ENCODE assay signal across 22 mouse cellular contexts in the genomic region with DNA sequence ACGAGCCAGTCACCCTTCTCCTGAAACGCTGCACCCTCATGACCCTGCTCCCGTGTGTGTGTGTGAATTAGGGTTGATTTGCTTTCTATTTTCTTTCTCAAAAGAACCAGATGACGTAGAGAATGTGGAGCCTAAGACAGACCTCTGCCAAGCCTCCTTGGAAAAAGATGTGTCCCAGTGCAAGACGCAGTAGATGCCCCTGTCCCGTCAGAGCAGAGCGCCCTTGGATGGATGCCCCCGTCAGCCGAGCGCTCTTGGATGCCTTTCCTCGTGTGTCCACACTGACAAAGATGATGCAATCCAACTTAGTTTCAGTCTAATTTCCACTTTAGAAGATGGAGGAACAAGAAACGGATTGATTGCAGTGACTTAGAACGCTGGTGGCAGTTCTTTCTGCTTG. TPM values are rescaled to one million over a fixed set of nuclear protein-coding genes. Genes with fewer than 3 reads are reported as not detected.
"Had no signal": no experiment of that assay in that cellular context is flagged by ENCODE, and none has a peak within 500 bp of the region (broad histone marks: within the 10 kb centered on the region; RNA-seq: fewer than 3 reads in every experiment).

No protein-coding gene starts in this region.

- H3K27me3 ChIP-seq: limb, embryonic 13.5 days; liver, embryonic 12.5 days; liver, embryonic 15.5 days; midbrain, embryonic 12.5 days; neural tube, embryonic 13.5 days had no signal

- H3K27ac ChIP-seq: limb, embryonic 10.5 days; limb, embryonic 13.5 days; liver, embryonic 12.5 days; liver, embryonic 15.5 days; macrophage; midbrain, embryonic 12.5 days; neural tube, embryonic 13.5 days had no signal

- DNase-seq: kidney, adult 18-20 months; kidney, adult 9 months; kidney, postnatal 14 days; liver; right cerebral cortex, postnatal 25 days; thymus, adult 18-20 months; thymus, postnatal 36 days had no signal

- H3K4me3 ChIP-seq: limb, embryonic 10.5 days; limb, embryonic 13.5 days; liver, embryonic 12.5 days; liver, embryonic 15.5 days; midbrain, embryonic 12.5 days; myocyte; neural tube, embryonic 13.5 days had no signal

- H3K4me1 ChIP-seq: limb, embryonic 10.5 days; limb, embryonic 13.5 days; liver, embryonic 12.5 days; liver, embryonic 15.5 days; midbrain, embryonic 12.5 days; neural tube, embryonic 13.5 days had no signal

- H3K9ac ChIP-seq: limb, embryonic 13.5 days; liver, embryonic 12.5 days; liver, embryonic 15.5 days; midbrain, embryonic 12.5 days; neural tube, embryonic 13.5 days had no signal

- H3K4me2 ChIP-seq: limb, embryonic 13.5 days; liver, embryonic 12.5 days; liver, embryonic 15.5 days; midbrain, embryonic 12.5 days; neural tube, embryonic 13.5 days had no signal

- ATAC-seq: inflammation-experienced regulatory T-cells, adult 6 months; intestine, embryonic 16.5 days; liver, embryonic 12.5 days; midbrain, embryonic 16.5 days had no signal

- H3K9me3 ChIP-seq: limb, embryonic 10.5 days; limb, embryonic 13.5 days; liver, embryonic 12.5 days; liver, embryonic 15.5 days; midbrain, embryonic 12.5 days; neural tube, embryonic 13.5 days had no signal

RNA-seq across cellular contexts. Expression of a gene that starts 8.0 kb away (rescaled TPM):
- total RNA-seq: megakaryocyte, adult 5-6 weeks; monocyte, adult 5-6 weeks; neutrophil, adult 5-6 weeks had no signal
- polyA plus RNA-seq: macrophage had no signal

RNA-seq across cellular contexts. Expression of a gene that starts 34.5 kb away (rescaled TPM):
- total RNA-seq: megakaryocyte, adult 5-6 weeks; monocyte, adult 5-6 weeks had no signal
- polyA plus RNA-seq: small intestine, adult 2 months had no signal
